Mouse (Mus musculus): ENCODE results near the gene Cdr2l. TPM values are rescaled to one million over a fixed set of nuclear protein-coding genes. Genes with fewer than 3 reads are reported as not detected.

The Cdr2l gene
- polyA plus RNA-seq, 2 experiments: 1.0 to 1.5 TPM

DNA sequence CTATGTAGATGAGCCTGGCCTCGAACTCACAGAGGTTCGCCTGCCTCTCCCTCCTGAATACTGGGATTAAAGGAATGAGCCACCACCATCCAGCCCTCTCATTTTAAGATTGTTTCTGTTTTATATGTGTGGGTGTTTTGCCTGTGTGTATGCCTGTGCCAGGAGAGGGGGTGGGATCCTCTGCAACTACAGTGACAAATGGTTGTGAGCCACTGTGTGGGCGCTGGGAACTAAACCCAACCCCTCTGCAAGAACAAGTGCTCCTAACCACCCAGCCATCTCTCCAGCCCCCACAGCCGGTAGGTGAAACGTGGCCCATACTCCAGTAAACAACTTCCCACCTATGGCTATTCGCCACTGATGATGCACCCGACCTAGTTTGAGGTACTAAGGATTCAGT, 9.6 kb downstream of the Cdr2l start:
- Histone ChIP-seq H3K9ac (replicated peaks) (no peak overlapping the region), H3K4me2 (ENCODE audit: low read depth) (no peak overlapping the region), H3K27me3 (ENCODE audit: control insufficient read depth, insufficient read depth, low read length) (no peaks in the 10 kb centered on the region; the same call in 1 of the 2 replicates), H3K4me3 (ENCODE audit: insufficient read depth in 1 of 2, low read depth in 2 of 2, low read length in 2 of 2) (no peak overlapping the region), H3K36me3 (replicated peaks; ENCODE audit: control insufficient read depth, insufficient read depth, low read depth) (no peaks in the 10 kb centered on the region), H3K9me3 (ENCODE audit: control insufficient read depth, low read length) (no peaks in the 10 kb centered on the region), H3K4me1 (replicated peaks; ENCODE audit: control insufficient read depth in 2 of 2, insufficient read depth in 2 of 2, low read length in 1 of 2) (no peaks in the 10 kb centered on the region), H3K27ac (no peak overlapping the region)
- TF ChIP-seq CTCF (IDR thresholded peaks at IDR 0.05; ENCODE audit: low read depth) (no peak), EP300 (IDR thresholded peaks at IDR 0.05; ENCODE audit: low read depth) (no peak)
- no peak for ATAC-seq (ENCODE audit: insufficient read depth)
- no peak for DNase-seq (ENCODE audit: low read depth in 3 of 3, low spot score in 3 of 3)
- WGBS (ENCODE audit: insufficient replicate concordance): 72% methylated on average over 7 of the region's 7 CpGs

DNA sequence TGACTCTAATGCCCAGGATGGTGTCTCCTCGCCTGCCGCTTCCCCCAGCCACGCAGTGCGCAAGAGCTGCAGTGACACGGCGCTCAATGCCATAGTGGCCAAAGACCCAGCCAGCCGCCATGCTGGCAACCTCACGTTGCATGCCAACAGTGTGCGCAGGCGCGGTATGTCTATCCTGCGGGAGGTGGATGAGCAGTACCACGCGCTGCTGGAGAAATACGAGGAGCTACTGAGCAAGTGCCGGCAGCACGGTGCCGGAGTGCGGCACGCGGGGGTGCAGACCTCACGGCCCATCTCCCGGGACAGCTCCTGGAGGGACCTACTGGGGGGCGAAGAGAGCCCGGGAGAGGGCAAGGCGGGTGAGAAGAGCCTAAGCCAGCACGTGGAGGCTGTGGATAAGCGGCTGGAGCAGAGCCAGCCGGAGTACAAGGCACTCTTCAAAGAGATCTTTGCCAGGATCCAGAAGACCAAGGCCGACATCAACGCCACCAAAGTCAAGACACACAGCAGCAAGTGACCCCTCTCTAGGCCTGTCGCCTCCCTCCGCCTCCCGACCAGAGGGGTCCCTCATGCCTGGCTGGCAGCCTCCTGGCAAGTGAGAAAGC, 12.1 kb downstream of the Cdr2l start:
- Histone ChIP-seq H3K27ac (no peak overlapping the region), H3K4me3 (ENCODE audit: insufficient read depth in 1 of 2, low read depth in 2 of 2, low read length in 2 of 2) (no peak overlapping the region), H3K9ac (replicated peaks) (no peak overlapping the region), H3K27me3 (ENCODE audit: control insufficient read depth, insufficient read depth, low read length) (no peaks in the 10 kb centered on the region; the same call in 1 of the 2 replicates), H3K4me2 (ENCODE audit: low read depth) (peak overlapping the region; percentile 28; the same call in 1 of the 2 replicates), H3K4me1 (replicated peaks; ENCODE audit: control insufficient read depth in 2 of 2, insufficient read depth in 2 of 2, low read length in 1 of 2) (no peaks in the 10 kb centered on the region), H3K9me3 (ENCODE audit: control insufficient read depth, low read length) (no peaks in the 10 kb centered on the region), H3K36me3 (replicated peaks; ENCODE audit: control insufficient read depth, insufficient read depth, low read depth) (no peaks in the 10 kb centered on the region)
- 67% methylated on average over 34 of the region's 34 CpGs for WGBS (ENCODE audit: insufficient replicate concordance)
- TF ChIP-seq EP300 (IDR thresholded peaks at IDR 0.05; ENCODE audit: low read depth) (no peak), CTCF (IDR thresholded peaks at IDR 0.05; ENCODE audit: low read depth) (no peak)
- DNase-seq (ENCODE audit: low read depth in 3 of 3, low spot score in 3 of 3) (no peak), ATAC-seq (ENCODE audit: insufficient read depth) (no peak)

DNA sequence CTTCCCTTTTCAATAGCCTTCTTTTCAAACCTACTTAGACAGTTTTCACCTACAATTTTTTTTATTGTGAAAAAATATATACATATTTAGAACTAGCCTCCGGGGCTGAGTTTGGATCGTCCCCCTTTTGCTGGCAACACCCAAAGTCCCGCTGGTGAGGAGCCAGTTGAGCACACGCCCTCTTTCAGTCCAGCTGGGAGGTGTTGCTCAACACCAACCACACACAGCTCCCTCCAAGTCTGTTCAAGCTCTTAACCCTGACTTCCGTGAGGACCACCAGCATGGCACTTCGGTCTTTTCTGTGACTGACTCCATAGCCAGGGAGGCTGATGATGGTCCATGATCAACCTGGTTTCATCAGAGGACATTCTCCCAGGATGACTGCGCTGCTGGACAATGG, 16.4 kb downstream of the Cdr2l start:
- H3K4me3 ChIP-seq (ENCODE audit: insufficient read depth in 1 of 2, low read depth in 2 of 2, low read length in 2 of 2): no peak overlapping the region
- H3K4me2 ChIP-seq (ENCODE audit: low read depth): no peak overlapping the region
- H3K9ac ChIP-seq (replicated peaks): no peak overlapping the region
- H3K9me3 ChIP-seq (ENCODE audit: control insufficient read depth, low read length): no peaks in the 10 kb centered on the region
- ATAC-seq (ENCODE audit: insufficient read depth): no peak
- no peak for DNase-seq (ENCODE audit: low read depth in 3 of 3, low spot score in 3 of 3)
- no peak overlapping the region for H3K27ac ChIP-seq
- TF ChIP-seq EP300 (IDR thresholded peaks at IDR 0.05; ENCODE audit: low read depth) (no peak), CTCF (IDR thresholded peaks at IDR 0.05; ENCODE audit: low read depth) (no peak)
- H3K27me3 ChIP-seq (ENCODE audit: control insufficient read depth, insufficient read depth, low read length): no peaks in the 10 kb centered on the region; the same call in 1 of the 2 replicates
- WGBS (ENCODE audit: insufficient replicate concordance): 43% methylated on average over 7 of the region's 7 CpGs
- no peaks in the 10 kb centered on the region for H3K36me3 ChIP-seq (replicated peaks; ENCODE audit: control insufficient read depth, insufficient read depth, low read depth)
- no peaks in the 10 kb centered on the region for H3K4me1 ChIP-seq (replicated peaks; ENCODE audit: control insufficient read depth in 2 of 2, insufficient read depth in 2 of 2, low read length in 1 of 2)

GRCm38 (mm10) chr11:115400126-115400525, 18.4 kb downstream of the Cdr2l start:
- ATAC-seq (ENCODE audit: insufficient read depth) (no peak), DNase-seq (ENCODE audit: low read depth in 3 of 3, low spot score in 3 of 3) (no peak)
- Histone ChIP-seq H3K9ac (replicated peaks) (no peak overlapping the region), H3K27ac (no peak overlapping the region), H3K36me3 (replicated peaks; ENCODE audit: control insufficient read depth, insufficient read depth, low read depth) (no peaks in the 10 kb centered on the region), H3K4me3 (ENCODE audit: insufficient read depth in 1 of 2, low read depth in 2 of 2, low read length in 2 of 2) (no peak overlapping the region), H3K4me1 (replicated peaks; ENCODE audit: control insufficient read depth in 2 of 2, insufficient read depth in 2 of 2, low read length in 1 of 2) (peaks cover 4 to 11% of the 10 kb centered on the region in 2 experiments; a peak in 2 of 4 replicates), H3K27me3 (ENCODE audit: control insufficient read depth, insufficient read depth, low read length) (no peaks in the 10 kb centered on the region), H3K9me3 (ENCODE audit: control insufficient read depth, low read length) (no peaks in the 10 kb centered on the region), H3K4me2 (ENCODE audit: low read depth) (no peak overlapping the region)
- WGBS (ENCODE audit: insufficient replicate concordance): 53% methylated on average over 3 of the region's 3 CpGs
- TF ChIP-seq CTCF (IDR thresholded peaks at IDR 0.05; ENCODE audit: low read depth) (no peak), EP300 (IDR thresholded peaks at IDR 0.05; ENCODE audit: low read depth) (no peak)

- Histone ChIP-seq H3K36me3 (replicated peaks; ENCODE audit: control insufficient read depth, insufficient read depth, low read depth) (no peaks in the 10 kb centered on the region), H3K4me2 (ENCODE audit: low read depth) (no peak overlapping the region), H3K9ac (replicated peaks) (no peak overlapping the region), H3K4me1 (replicated peaks; ENCODE audit: control insufficient read depth in 2 of 2, insufficient read depth in 2 of 2, low read length in 1 of 2) (peaks cover 4 to 11% of the 10 kb centered on the region in 2 experiments; a peak in 2 of 4 replicates), H3K27me3 (ENCODE audit: control insufficient read depth, insufficient read depth, low read length) (no peaks in the 10 kb centered on the region), H3K27ac (no peak overlapping the region), H3K9me3 (ENCODE audit: control insufficient read depth, low read length) (no peaks in the 10 kb centered on the region), H3K4me3 (ENCODE audit: insufficient read depth in 1 of 2, low read depth in 2 of 2, low read length in 2 of 2) (no peak overlapping the region)
- no peak for ATAC-seq (ENCODE audit: insufficient read depth)
- no peak for TF ChIP-seq CTCF (IDR thresholded peaks at IDR 0.05; ENCODE audit: low read depth)
- no peak for TF ChIP-seq EP300 (IDR thresholded peaks at IDR 0.05; ENCODE audit: low read depth)
- 44% methylated on average over 11 of the region's 11 CpGs for WGBS (ENCODE audit: insufficient replicate concordance)
- DNase-seq (ENCODE audit: low read depth in 3 of 3, low spot score in 3 of 3): no peak
These were observed 19.1 kb downstream of the Cdr2l start for GRCm38 (mm10) chr11:115400630-115401391.

Measured in liver, embryonic 14.5 days (tissue).